Mouse (Mus musculus) MEL-GATA-1-ER (cell line): ENCODE results near the gene Dnajc1.

ENCODE experiments used
- DNase-seq: peaks from one replicate; pipeline ENCODE4 v3.0.0-alpha.2; 2012; ENCODE audit warnings: low read depth; ENCODE audit errors: extremely low read depth

Dnajc1 gene

DNA sequence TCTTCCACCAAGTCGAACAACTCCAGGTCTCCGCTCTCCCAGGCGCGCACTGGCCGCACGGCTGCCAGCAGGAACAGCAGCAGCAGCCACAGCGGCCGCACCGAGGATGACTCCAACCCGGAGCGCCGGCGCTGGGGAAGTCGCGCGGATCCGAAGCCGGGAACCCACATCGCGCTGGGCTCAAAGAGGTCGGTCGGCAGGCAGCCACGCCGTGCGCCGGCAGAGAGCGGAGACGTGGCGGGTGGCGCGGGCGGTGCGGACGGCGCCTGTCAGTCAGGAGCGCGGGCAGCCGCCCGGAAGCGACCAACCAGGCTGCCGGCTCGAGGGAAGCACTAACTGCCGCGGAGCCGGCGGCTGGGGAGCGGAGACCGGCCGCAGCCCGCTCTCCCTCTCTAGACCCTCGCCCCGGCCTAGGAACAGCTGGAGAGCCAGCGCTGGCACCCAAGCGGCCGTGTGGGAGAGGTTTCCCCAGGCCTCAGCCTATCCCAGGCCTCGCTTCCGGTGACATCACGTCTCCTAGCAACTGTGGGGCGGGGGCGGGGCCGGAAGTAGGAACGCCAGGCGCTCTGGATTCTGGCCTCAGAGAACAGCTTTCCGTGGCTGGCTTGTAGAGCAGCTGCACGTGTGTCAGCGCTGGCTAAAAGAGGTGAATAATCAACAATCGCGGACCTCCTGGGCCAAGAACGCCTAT, at the start of gene Dnajc1:
Dnajc1 (minus strand) TSS at position 500 of the 691 bp plus-strand sequence.
- peak; percentile 82 for DNase-seq

DNA sequence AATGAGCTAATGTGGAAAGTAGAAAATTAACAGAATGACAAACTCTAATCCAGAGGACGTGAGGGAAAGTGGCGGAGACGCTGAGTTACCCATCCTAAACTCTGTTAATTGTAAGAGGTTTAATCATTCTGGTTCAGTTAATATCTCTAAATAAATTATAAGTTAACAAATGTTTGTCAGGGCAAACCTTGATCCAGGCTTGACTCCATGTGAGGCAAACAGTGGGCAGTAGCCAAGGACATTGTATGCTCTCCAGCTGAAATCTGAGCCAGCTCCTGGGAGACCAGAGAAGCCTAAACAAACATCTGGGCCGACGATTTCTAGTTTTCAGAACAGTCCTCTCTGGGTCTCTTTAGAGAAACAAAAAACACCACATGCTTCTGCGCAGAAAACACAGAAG, 49.2 kb upstream of the Dnajc1 start:
- no peak for DNase-seq

- DNase-seq, result no peak
Observed at GRCm38 (mm10) chr2:18415242-18415641, 22.6 kb upstream of the Dnajc1 start.

DNA sequence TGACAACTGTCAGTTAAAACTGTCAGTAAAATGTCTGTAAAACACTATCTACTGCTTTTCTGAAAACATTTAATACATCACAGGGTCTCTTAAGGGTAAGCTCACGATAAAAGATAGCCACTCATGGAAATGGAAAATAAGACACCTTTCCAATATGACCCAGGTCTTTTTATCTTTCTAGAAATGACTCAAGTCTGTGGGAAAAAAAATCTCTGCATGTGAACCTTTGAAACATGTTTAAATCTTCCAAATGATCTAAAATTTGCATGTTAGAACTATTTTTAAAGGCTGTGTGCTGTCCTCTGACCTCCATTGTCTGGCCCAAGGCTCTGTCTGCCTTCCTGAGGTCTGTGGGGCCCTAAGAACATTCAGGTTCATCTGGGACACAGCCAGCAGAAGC, 11.0 kb upstream of the Dnajc1 start:
- DNase-seq, result no peak

- no peak for DNase-seq
Observed at GRCm38 (mm10) chr2:18401771-18402170, 9.1 kb upstream of the Dnajc1 start.

DNA sequence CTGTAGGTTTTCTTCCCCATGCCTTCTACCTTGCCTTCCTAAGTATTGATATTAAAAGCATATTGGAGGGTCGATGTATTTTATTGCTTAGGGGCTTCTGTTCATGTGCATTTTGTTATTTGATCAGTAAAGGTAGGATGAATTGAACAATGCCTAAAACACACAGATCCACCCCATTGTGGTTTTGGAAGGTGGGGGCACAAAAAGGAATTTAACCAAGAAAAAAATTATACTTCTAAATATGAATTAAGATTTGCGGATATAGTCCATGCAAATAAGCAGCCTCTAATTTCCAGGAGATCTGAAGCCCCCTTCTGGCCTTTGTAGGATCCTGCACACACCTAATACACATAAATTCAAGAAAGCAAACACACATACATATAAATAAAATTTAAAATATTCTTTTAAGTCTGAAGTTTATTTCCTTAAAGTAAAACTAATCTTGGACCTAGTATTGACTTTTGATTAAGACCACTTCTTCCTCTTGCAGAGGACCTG, 441 bp upstream of the Dnajc1 start:
- no peak for DNase-seq

GRCm38 (mm10) chr2:18391861-18392260, 769 bp downstream of the Dnajc1 start:
- peak; percentile 24 for DNase-seq

DNA sequence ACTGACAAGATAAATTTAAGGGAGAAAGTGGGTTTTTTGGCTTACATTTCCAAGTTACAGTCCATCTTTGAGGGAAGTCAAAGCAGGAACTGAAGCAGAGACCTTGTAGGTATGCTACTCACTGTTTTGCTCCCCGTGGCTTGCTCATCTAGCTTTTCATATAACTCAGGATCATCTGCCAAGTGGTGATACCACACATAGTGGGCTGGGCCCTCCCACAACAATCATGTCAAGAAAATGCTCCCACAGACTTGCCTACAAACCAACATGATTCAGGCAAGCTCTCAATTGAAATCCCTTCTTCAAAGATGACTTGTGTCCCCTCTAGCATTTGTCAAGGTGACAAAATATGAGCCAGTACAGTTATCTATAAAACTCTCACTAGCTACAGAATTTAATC, 3.0 kb downstream of the Dnajc1 start:
- no peak for DNase-seq

GRCm38 (mm10) chr2:18381662-18382061, 11.0 kb downstream of the Dnajc1 start:
- no peak for DNase-seq

GRCm38 (mm10) chr2:18372400-18373182, 20.0 kb downstream of the Dnajc1 start:
- no peak for DNase-seq

DNA sequence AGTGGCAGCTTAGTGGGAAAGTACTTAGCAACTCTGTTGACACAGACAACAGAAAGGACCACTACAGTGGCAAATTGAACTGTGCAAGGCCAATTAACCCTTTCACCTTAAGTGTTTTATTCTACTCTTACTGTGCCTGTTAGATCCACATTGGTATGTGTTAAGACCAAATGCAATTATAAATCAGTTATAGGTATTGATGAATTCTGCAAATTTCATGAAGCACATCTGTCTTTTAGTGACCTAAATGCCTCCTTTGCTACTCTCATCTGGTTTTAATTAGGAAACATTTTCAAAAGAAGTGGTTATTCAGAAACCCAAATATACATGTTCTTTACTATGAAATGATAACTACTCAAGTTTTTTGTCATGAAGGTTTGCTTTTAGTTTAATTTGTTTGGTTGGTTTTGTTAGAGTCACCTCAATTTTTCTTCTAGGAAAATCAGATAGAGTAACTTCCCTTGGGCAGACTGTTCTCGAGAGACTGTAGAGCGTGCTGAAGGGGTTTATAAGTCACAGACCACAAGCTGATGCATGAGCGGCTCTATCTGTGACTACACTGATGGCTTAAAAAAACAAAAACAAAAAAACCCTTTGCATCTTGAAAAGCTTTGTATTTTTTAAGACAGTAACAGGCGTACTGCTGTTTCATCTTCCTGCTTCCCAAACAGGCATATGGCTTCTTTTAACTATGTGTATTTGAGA, 21.7 kb downstream of the Dnajc1 start:
- DNase-seq, result no peak

- no peak for DNase-seq
Observed at GRCm38 (mm10) chr2:18364402-18364801, 28.2 kb downstream of the Dnajc1 start.

DNA sequence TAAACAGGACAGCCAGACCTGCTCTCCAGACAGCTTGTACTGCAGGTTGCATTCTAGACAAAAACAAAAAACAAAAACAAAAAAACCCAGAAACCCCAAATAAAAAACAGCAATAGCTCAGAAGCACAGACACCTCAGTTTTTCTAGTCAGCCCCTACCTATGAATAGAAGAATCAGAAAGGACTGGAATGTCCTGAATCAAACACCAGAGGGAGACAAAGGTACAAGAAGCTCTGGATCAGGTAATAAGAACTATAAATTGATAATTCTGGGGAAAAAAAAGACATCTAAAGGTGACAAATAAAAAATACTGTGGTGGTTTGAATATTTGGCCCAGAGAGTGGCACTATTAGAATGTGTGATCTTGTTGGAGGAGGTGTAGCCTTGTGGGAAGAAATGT, 37.3 kb downstream of the Dnajc1 start:
- DNase-seq, result no peak

- no peak for DNase-seq
Observed at GRCm38 (mm10) chr2:18352620-18353019, 40.0 kb downstream of the Dnajc1 start.

- no peak for DNase-seq
Observed at GRCm38 (mm10) chr2:18343464-18343863, 49.2 kb downstream of the Dnajc1 start.

GRCm38 (mm10) chr2:18318671-18319070, 74.0 kb downstream of the Dnajc1 start:
- DNase-seq, result no peak

- DNase-seq, result no peak
Observed at GRCm38 (mm10) chr2:18317503-18318281, 74.9 kb downstream of the Dnajc1 start.

DNA sequence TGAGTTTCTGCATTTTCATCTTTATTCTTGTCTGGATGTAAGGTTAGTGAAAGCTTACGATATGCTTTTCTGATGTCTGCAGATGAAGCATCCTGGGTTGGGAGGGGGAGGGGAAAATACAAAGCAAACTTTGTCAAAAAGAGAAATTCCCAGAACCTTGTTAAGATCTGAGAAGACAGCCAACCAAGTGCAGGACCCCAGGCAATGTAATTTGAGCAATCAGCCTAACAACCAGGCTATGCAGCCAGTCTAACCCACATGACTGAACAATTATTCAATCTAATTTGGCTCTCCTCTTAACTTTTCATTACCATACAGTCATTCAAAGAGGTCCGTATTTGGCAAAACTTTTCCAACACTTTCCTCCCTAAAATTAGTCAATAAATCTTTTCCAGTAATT, 75.7 kb downstream of the Dnajc1 start:
- no peak for DNase-seq

DNA sequence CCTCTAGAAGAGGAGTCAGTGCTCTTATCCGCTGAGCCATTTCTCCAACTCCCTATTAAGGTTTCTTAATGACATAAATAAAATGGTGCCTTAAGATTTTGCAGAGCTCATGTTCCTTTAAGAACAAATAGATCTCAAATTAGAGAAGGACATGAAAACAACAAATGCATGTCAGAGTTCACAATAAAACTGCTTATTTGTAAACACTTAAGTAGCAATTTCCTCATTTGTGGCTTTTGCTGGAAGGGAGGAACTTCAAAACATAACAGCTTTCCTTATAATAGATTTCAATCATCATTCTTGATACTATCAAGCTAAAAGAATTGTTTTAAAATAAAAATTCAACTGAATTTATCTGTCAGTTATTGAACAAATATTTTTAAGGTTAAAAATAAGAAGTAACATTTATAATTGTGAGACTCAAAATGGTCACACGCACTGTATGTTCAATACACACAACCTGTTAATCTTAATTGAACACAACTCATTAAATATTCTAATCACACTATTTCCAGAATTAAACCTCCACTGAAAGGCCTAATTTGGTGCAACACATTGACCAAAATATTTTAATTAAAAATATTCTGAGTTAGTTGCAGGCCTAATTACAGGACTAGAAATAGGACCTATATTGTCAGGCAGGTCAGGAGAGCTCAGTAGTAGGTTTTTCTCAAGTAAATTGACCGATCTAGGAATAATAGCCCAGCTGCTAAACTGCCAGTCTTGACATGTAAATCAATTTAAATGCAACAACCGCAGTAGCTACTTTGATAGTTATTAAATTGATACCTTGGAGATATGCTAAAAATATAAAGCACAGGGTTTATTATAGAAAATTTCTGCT, 82.1 kb downstream of the Dnajc1 start:
- DNase-seq, result no peak
